Mouse (Mus musculus): ENCODE measurements around the gene Gm14226.

DNA sequence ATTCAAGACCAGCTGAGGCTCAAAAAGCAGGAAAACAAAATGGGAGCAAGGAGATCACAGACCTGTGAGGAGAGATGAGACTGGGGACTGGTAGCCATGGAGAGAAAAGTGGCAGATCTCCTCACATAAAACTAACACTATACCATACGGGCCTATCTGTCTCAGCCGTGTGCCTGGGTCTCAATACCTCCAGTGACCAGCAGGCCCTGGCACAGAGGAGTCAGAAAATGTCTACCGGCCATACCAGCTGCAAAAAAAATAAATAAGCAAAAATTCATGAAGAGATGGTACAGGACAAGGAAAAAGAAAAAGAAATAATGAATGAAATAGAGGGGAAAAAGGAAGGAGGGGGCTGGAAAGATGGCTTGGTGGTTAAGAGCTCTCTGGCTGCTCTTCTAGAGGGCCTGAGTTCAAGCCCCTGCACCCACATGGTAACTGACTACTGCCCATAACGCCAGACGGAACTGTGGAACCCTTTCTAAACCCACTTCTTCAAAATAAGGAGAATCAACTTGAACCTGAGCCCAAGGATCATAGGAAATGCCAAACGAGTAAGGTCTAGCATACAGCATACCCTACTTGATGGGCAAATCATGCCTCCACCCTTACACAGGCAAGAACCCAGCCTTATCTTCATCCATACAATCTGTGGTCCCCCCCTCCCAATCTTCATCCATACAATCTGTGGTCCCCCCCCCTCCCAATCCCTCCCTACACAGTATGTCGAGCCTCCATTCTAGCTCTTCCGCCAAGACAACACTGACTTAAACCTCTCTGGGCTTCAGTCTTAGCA, 54.5 kb downstream of the Gm14226 start:
- TF ChIP-seq EP300 (IDR thresholded peaks at IDR 0.05; ENCODE audit: insufficient read depth, low read depth, low read length) (no peak), POLR2A (IDR thresholded peaks at IDR 0.05; ENCODE audit: insufficient read depth, low read depth, low read length) (no peak), CTCF (IDR thresholded peaks at IDR 0.05) (no peak)

Data from heart, adult 2 months (tissue).